Mouse (Mus musculus): ENCODE data around the gene Gmfg. TPM values are rescaled to one million over a fixed set of nuclear protein-coding genes. Genes with fewer than 3 reads are reported as not detected.
A peak's percentile ranks its signal among the peaks of the same experiment; 100 is the strongest.

Gmfg gene
- total RNA-seq, 2 experiments from 2014 or later = 1.3 to 1.6 TPM

- Histone ChIP-seq H3K27ac (no peak overlapping the region), H3K4me3 (no peak overlapping the region)
- intact Hi-C loops (cut with DNase I) = no loop called here
- no peak; the same call in 1 of the 2 replicates for TF ChIP-seq CTCF (IDR thresholded peaks at IDR 0.05)
- no peak for DNase-seq (ENCODE audit: extremely low spot score in 1 of 2, low spot score in 2 of 2)
Observed at GRCm38 (mm10) chr7:28412826-28413225, 24.4 kb upstream of the Gmfg start.

GRCm38 (mm10) chr7:28417368-28417767 lies 19.9 kb upstream of the Gmfg start:
- H3K4me3 ChIP-seq = no peak overlapping the region
- TF ChIP-seq CTCF (IDR thresholded peaks at IDR 0.05) = peak; percentile 27; the same call in 1 of the 2 replicates
- no peak overlapping the region for H3K27ac ChIP-seq
- DNase-seq (ENCODE audit: extremely low spot score in 1 of 2, low spot score in 2 of 2) = no peak
- intact Hi-C loops (cut with DNase I) = no loop called here

GRCm38 (mm10) chr7:28418096-28418670 lies 19.1 kb upstream of the Gmfg start:
- Histone ChIP-seq H3K27ac (peak overlapping the region; percentile 36; the same call in 1 of the 2 replicates), H3K4me3 (no peak overlapping the region)
- no peak for TF ChIP-seq CTCF (IDR thresholded peaks at IDR 0.05)
- no peak for DNase-seq (ENCODE audit: extremely low spot score in 1 of 2, low spot score in 2 of 2)
- intact Hi-C loops (cut with DNase I) = no loop called here

DNA sequence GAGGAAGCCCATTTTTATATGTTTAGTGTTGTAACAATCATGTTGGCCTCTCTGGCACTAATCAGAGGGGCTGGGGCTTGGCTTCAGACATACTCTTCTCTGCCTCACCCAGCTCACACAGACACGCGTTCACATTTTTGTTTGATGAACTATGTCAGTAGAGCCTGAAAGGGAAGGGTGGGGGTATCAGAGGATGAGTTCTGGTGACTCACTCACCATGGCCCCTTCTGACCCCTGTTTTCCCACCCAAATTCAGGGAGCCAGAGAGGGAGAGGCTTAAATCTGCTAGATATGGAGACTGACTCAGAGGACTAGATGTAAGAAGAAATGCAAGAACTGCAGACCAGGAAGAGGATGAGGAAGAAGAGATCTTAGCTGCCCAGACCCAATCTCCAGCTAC lies 17.8 kb upstream of the Gmfg start:
- no peak for TF ChIP-seq CTCF (IDR thresholded peaks at IDR 0.05)
- intact Hi-C loops (cut with DNase I) = no loop called here
- no peak overlapping the region for H3K27ac ChIP-seq
- DNase-seq (ENCODE audit: extremely low spot score in 1 of 2, low spot score in 2 of 2) = no peak
- no peak overlapping the region for H3K4me3 ChIP-seq

DNA sequence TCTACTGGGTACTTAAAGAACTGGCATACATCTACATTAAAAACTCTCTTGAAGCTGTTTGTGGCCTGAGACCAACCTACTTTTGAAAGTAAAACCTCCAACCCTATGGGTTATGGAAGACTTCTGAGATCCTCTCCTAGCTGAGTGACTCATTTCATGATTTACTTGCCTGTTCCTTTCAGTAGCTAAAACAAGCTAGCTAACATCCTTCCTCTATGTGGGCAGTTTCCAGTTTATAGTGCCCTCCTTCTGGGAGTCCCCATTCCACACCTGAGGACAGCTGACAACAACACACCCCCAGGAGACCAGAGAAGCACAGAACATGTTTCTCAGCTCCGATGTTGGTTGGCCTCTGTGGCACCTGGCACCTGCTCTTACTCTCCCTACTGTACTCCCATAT lies 14.2 kb upstream of the Gmfg start:
- DNase-seq (ENCODE audit: extremely low spot score in 1 of 2, low spot score in 2 of 2) = no peak
- intact Hi-C loops (cut with DNase I) = no loop called here
- no peak for TF ChIP-seq CTCF (IDR thresholded peaks at IDR 0.05)
- Histone ChIP-seq H3K27ac (no peak overlapping the region), H3K4me3 (no peak overlapping the region)

DNA sequence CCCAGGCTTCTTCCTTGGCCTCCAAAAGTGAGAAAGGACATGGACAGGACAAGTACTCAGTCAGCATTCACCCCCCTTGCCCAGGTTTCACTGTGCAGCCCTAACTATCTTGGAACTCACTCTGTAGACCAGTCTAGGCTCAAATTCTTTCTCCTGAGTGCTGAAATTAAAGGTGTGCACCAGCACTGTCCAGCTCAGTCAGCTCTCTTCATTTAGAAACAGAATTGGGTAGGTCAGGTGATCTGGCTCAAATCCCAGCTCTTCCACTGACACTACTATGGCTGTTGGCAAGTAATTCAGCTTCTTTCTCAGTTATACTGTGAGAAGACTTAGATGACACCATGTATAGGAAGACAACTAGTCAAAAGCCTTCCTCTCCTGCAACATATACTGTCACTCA lies 9.5 kb upstream of the Gmfg start:
- Histone ChIP-seq H3K4me3 (no peak overlapping the region), H3K27ac (no peak overlapping the region)
- no peak for DNase-seq (ENCODE audit: extremely low spot score in 1 of 2, low spot score in 2 of 2)
- TF ChIP-seq CTCF (IDR thresholded peaks at IDR 0.05) = no peak
- intact Hi-C loops (cut with DNase I) = no loop called here

DNA sequence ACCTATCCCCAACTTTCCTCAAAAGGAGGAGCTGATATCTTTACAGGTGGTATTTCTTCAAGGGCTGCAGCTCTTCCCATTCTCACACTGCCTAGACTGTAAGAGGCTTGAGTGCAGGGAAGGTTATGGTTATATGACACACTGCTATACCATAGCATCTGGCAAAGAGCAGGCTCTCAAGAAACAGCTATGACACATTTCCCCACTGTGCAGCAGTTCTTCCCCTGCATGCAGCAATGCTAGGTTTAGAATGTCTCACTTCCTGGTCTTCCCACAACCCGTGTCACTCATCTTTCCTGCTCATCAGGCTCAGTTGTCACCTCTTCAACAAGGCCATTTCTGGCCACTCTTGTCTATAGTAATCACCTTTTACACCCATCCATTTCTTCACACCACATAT lies 6.7 kb upstream of the Gmfg start:
- intact Hi-C loops (cut with DNase I) = no loop called here
- TF ChIP-seq CTCF (IDR thresholded peaks at IDR 0.05) = no peak
- Histone ChIP-seq H3K4me3 (no peak overlapping the region), H3K27ac (no peak overlapping the region)
- DNase-seq (ENCODE audit: extremely low spot score in 1 of 2, low spot score in 2 of 2) = no peak

DNA sequence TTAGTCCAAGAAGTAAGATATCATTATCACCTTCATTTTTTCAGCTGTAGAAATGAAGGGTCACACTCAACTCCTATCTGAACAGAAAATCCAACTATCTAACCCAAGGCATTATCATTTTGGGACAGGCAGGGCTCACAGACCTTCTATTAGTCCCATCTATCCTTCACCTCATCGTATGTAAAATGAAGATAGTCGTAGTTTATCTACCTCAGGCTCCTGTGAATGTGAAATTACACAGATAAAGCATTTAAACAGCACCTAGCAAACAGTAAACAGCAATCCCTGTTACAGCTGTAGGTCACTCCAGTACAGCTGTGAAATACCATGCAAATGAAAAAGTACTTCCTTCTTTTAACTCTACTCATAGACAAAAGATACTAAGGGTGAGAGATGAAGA lies 5.0 kb upstream of the Gmfg start:
- DNase-seq (ENCODE audit: extremely low spot score in 1 of 2, low spot score in 2 of 2) = no peak
- Histone ChIP-seq H3K27ac (no peak overlapping the region), H3K4me3 (no peak overlapping the region)
- no peak for TF ChIP-seq CTCF (IDR thresholded peaks at IDR 0.05)
- intact Hi-C loops (cut with DNase I) = no loop called here

GRCm38 (mm10) chr7:28435660-28436259 lies 1.5 kb upstream of the Gmfg start:
- intact Hi-C loops (cut with DNase I) = loop anchor here (2.0 kb wide), 2 partner anchors 43 to 165 kb away; partner anchors contain the start of genes Med29 and Paf1
- peak overlapping the region; percentile 75 for H3K27ac ChIP-seq
- no peak for TF ChIP-seq CTCF (IDR thresholded peaks at IDR 0.05)
- DNase-seq (ENCODE audit: extremely low spot score in 1 of 2, low spot score in 2 of 2) = peak in 1 of 2 experiments; percentile 28
- peak overlapping the region; percentile 87 for H3K4me3 ChIP-seq

DNA sequence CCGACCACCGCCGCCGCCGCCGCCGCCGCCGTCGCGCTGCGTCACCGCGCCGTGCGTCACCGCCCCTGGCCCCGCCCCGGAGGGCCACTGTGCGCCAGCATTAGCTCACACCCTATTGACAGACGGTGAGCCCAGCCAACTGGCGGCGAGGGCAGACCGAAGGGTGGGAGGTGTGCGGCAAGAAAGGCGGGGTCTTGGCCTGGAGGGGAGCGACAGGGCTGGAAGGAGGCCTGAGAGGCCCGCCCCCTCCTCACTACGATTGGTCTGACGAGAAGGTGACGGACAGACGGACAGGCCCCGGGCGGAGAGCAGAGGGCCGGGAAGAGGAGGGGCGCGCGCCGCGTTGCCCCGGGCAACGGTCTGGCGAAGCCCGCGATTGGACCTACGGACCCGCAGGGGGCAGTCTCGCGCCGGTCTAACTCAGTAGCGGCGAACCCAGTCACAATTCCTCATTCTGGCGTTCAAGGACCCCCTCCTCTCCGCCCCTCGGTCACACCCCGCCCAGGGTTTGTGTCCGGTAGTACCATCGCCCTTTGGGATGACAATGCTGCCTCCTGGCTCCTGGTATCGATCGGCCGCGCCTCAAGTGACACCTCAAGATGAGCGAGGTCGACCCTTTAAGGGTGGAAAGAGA lies 859 bp upstream of the Gmfg start:
- peak; percentile 100 for DNase-seq (ENCODE audit: extremely low spot score in 1 of 2, low spot score in 2 of 2)
- peak; percentile 72 for TF ChIP-seq CTCF (IDR thresholded peaks at IDR 0.05)
- H3K27ac ChIP-seq = peak overlapping the region; percentile 91
- H3K4me3 ChIP-seq = peak overlapping the region; percentile 69
- intact Hi-C loops (cut with DNase I) = loop anchor here (2.0 kb wide), 2 partner anchors 44 to 164 kb away; partner anchors contain the start of genes Med29 and Paf1

GRCm38 (mm10) chr7:28437964-28438363 lies 717 bp downstream of the Gmfg start:
- TF ChIP-seq CTCF (IDR thresholded peaks at IDR 0.05) = no peak
- H3K4me3 ChIP-seq = no peak overlapping the region
- intact Hi-C loops (cut with DNase I) = loop anchor here (2.0 kb wide), 2 partner anchors 45 to 163 kb away; partner anchors contain the start of genes Med29 and Paf1
- no peak for DNase-seq (ENCODE audit: extremely low spot score in 1 of 2, low spot score in 2 of 2)
- H3K27ac ChIP-seq = no peak overlapping the region

GRCm38 (mm10) chr7:28438771-28439170 lies 1.5 kb downstream of the Gmfg start:
- Histone ChIP-seq H3K27ac (no peak overlapping the region), H3K4me3 (no peak overlapping the region)
- no peak for DNase-seq (ENCODE audit: extremely low spot score in 1 of 2, low spot score in 2 of 2)
- intact Hi-C loops (cut with DNase I) = no loop called here
- no peak for TF ChIP-seq CTCF (IDR thresholded peaks at IDR 0.05)

Data from left cerebral cortex, adult 2 months (tissue).